Comparison of ENCODE assay signal across 33 mouse cellular contexts in the genomic region with DNA sequence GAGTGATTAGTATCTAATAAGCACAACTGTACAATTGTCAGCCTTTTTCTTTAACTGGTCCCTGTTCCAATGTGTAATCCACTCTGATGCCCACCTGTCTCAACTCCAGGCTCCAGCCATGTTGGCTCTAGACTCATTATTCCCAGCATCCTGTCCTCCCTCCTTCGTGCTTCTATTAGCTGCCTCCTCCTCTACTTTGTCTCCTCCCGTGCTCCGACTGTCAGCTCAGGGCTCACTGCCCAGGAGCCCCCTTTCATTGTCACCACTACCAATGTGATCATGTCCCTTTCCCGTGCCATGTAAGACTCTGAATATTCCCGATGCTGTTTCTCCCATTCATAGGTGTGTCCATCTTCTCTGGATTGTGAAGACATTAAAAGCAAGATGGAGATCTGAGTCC. TPM values are rescaled to one million over a fixed set of nuclear protein-coding genes. Genes with fewer than 3 reads are reported as not detected.
"Had no signal": no experiment of that assay in that cellular context is flagged by ENCODE, and none has a peak within 500 bp of the region (broad histone marks: within the 10 kb centered on the region; RNA-seq: fewer than 3 reads in every experiment).

No protein-coding gene starts in this region.

- H3K4me3 ChIP-seq: heart, embryonic 13.5 days; heart, embryonic 15.5 days; hindbrain, embryonic 10.5 days; hindbrain, embryonic 12.5 days; hindbrain, embryonic 13.5 days; hindbrain, embryonic 15.5 days; intestine, embryonic 15.5 days; kidney, embryonic 15.5 days; layer of hippocampus, adult 2 months; left cerebral cortex, adult 2 months had no signal

- DNase-seq: heart, postnatal 10 days; heart, postnatal 14 days; heart, postnatal 36 days; heart, postnatal 4 days; kidney, adult 11 months; kidney, adult 18-20 months; kidney, adult 2 months; kidney, adult 8-10 months; kidney, adult 9 months; kidney, postnatal 10 days; kidney, postnatal 14 days; kidney, postnatal 25 days; kidney, postnatal 36 days; kidney, postnatal 4 days; layer of hippocampus, adult 9-11 months; layer of hippocampus, postnatal 36 days had no signal

- H3K27me3 ChIP-seq: heart, embryonic 13.5 days; heart, embryonic 15.5 days; hindbrain, embryonic 12.5 days; hindbrain, embryonic 13.5 days; hindbrain, embryonic 15.5 days; intestine, embryonic 15.5 days; kidney, embryonic 15.5 days had no signal

- H3K27ac ChIP-seq: heart, embryonic 13.5 days; heart, embryonic 15.5 days; hindbrain, embryonic 10.5 days; hindbrain, embryonic 12.5 days; hindbrain, embryonic 13.5 days; hindbrain, embryonic 14.5 days; hindbrain, embryonic 15.5 days; hindbrain, postnatal 0 days; intestine, embryonic 15.5 days; kidney, embryonic 15.5 days; kidney, postnatal 0 days; layer of hippocampus, adult 2 months; left cerebral cortex, adult 2 months had no signal

- H3K4me1 ChIP-seq: heart, embryonic 13.5 days; heart, embryonic 15.5 days; hindbrain, embryonic 10.5 days; hindbrain, embryonic 12.5 days; hindbrain, embryonic 13.5 days; hindbrain, embryonic 15.5 days; intestine, embryonic 15.5 days; kidney, embryonic 15.5 days had no signal

RNA-seq across cellular contexts. Expression of gene Cfap161, which starts 32.3 kb away (rescaled TPM):
- polyA plus RNA-seq: inflammation-experienced regulatory T-cells, adult 6 months; intestine, postnatal 0 days; kidney, adult 2 months; kidney, embryonic 14.5 days; large intestine, adult 2 months had no signal
